Mouse (Mus musculus) MEL (cell line): Measurements from ENCODE around the gene Clca2.

Source experiments
- CTCF ChIP-seq, 3 experiments: IDR thresholded peaks in 2 of 3; conservative IDR thresholded peaks in 1 of 3; 2 replicates each; pipeline ENCODE4 v1.5.1; 2011 to 2012; ENCODE audit warnings: low read length in 3 of 3, low read depth in 2 of 3, mild to moderate bottlenecking in 2 of 3, improper control_type of control experiment in 1 of 3, inconsistent platforms in 1 of 3, mixed read lengths in 1 of 3, moderate library complexity in 1 of 3; ENCODE audit not compliant: control insufficient read depth in 1 of 3, insufficient read depth in 1 of 3, poor library complexity in 1 of 3, severe bottlenecking in 1 of 3
- E2F4 ChIP-seq: IDR thresholded peaks from 2 replicates; pipeline ENCODE4 v1.6.1; 2011; ENCODE audit warnings: low read depth, low read length, improper control_type of control experiment, borderline replicate concordance
- EP300 ChIP-seq, 2 experiments: IDR thresholded peaks; 2 replicates each; pipeline ENCODE4 v1.6.1; 2011; ENCODE audit warnings: improper control_type of control experiment in 2 of 2, low read length in 2 of 2, low read depth in 1 of 2, mild to moderate bottlenecking in 1 of 2
- ETS1 ChIP-seq: IDR thresholded peaks from 2 replicates; pipeline ENCODE4 v1.6.1; 2012; ENCODE audit warnings: low read depth, mild to moderate bottlenecking, inconsistent platforms, low read length, improper control_type of control experiment, moderate library complexity
- GABPA ChIP-seq: IDR thresholded peaks from 2 replicates; pipeline ENCODE4 v1.6.1; 2012; ENCODE audit warnings: low read depth, mild to moderate bottlenecking, inconsistent platforms, low read length, improper control_type of control experiment, moderate library complexity
- MYC ChIP-seq: IDR thresholded peaks from 2 replicates; pipeline ENCODE4 v1.6.1; 2011; ENCODE audit warnings: low read depth, mild to moderate bottlenecking, low read length, improper control_type of control experiment, moderate library complexity
- POLR2A ChIP-seq, 2 experiments: IDR thresholded peaks; 2 replicates each; pipeline ENCODE4 v1.6.1; 2011 to 2012; ENCODE audit warnings: low read length in 2 of 2, mild to moderate bottlenecking in 2 of 2, control low read depth in 1 of 2, improper control_type of control experiment in 1 of 2, low read depth in 1 of 2, moderate library complexity in 1 of 2; ENCODE audit not compliant: control insufficient read depth in 1 of 2, insufficient read depth in 1 of 2, poor library complexity in 1 of 2
- SIN3A ChIP-seq: IDR thresholded peaks from 2 replicates; pipeline ENCODE4 v1.6.1; 2012; ENCODE audit warnings: low read length, improper control_type of control experiment, inconsistent platforms
- TAL1 ChIP-seq: IDR thresholded peaks from 2 replicates; pipeline ENCODE4 v1.6.1; 2012; ENCODE audit warnings: mild to moderate bottlenecking, inconsistent platforms, low read length, moderate library complexity, mixed read lengths
- ZC3H11A ChIP-seq: IDR thresholded peaks from 2 replicates; pipeline ENCODE4 v1.6.1; 2012; ENCODE audit warnings: low read depth, mild to moderate bottlenecking, inconsistent platforms, low read length, improper control_type of control experiment

GRCm38 (mm10) chr3:145142925-145143324 is 43.7 kb upstream of the Clca2 start:
- no peak for TF ChIP-seq ZC3H11A
- TF ChIP-seq CTCF (IDR thresholded peaks at IDR 0.05 in 2 of 3, conservative IDR thresholded peaks at IDR 0.05 in 1 of 3; ENCODE audit: control insufficient read depth in 1 of 3, insufficient read depth in 1 of 3, low read depth in 2 of 3, low read length in 3 of 3, poor library complexity in 1 of 3, severe bottlenecking in 1 of 3) = no peak
- TF ChIP-seq EP300 (IDR thresholded peaks at IDR 0.05; ENCODE audit: low read depth in 1 of 2, low read length in 2 of 2) = no peak
- no peak for TF ChIP-seq E2F4
- no peak for TF ChIP-seq TAL1
- TF ChIP-seq SIN3A = no peak
- no peak for TF ChIP-seq GABPA
- no peak for TF ChIP-seq MYC
- TF ChIP-seq POLR2A (IDR thresholded peaks at IDR 0.05; ENCODE audit: control insufficient read depth in 1 of 2, insufficient read depth in 1 of 2, low read depth in 1 of 2, low read length in 2 of 2, poor library complexity in 1 of 2) = no peak
- no peak for TF ChIP-seq ETS1
